Mouse (Mus musculus): ENCODE measurements around the gene Gm49321.

Gene Gm49321

GRCm38 (mm10) chr12:73937353-73937752 is at the start of gene Gm49321:
Gm49321 (plus strand) TSS chr12:73937653.
- in situ Hi-C loops (cut with MseI, MboI) = no loop called here

GRCm38 (mm10) chr12:73888003-73888783 is 49.3 kb upstream of the Gm49321 start:
- in situ Hi-C loops (cut with MseI, MboI) = no loop called here

- in situ Hi-C loops (cut with MseI, MboI) = no loop called here
These were observed 47.9 kb upstream of the Gm49321 start for GRCm38 (mm10) chr12:73889571-73889970.

- in situ Hi-C loops (cut with MseI, MboI) = no loop called here
These were observed 47.4 kb upstream of the Gm49321 start for GRCm38 (mm10) chr12:73890086-73890485.

- in situ Hi-C loops (cut with MseI, MboI) = no loop called here
These were observed 44.8 kb upstream of the Gm49321 start for GRCm38 (mm10) chr12:73892616-73893015.

GRCm38 (mm10) chr12:73894838-73895237 is 42.6 kb upstream of the Gm49321 start:
- in situ Hi-C loops (cut with MseI, MboI) = no loop called here

- in situ Hi-C loops (cut with MseI, MboI) = no loop called here
These were observed 41.8 kb upstream of the Gm49321 start for GRCm38 (mm10) chr12:73895674-73896073.

GRCm38 (mm10) chr12:73896471-73896870 is 41.0 kb upstream of the Gm49321 start:
- in situ Hi-C loops (cut with MseI, MboI) = no loop called here

- in situ Hi-C loops (cut with MseI, MboI) = no loop called here
These were observed 39.2 kb upstream of the Gm49321 start for GRCm38 (mm10) chr12:73898281-73898680.

GRCm38 (mm10) chr12:73904133-73904934 is 33.1 kb upstream of the Gm49321 start:
- in situ Hi-C loops (cut with MseI, MboI) = loop anchor here (10.0 to 25.0 kb wide), 2 partner anchors 200 to 342 kb away; no protein-coding TSS in a partner anchor

GRCm38 (mm10) chr12:73905041-73905440 is 32.4 kb upstream of the Gm49321 start:
- in situ Hi-C loops (cut with MseI, MboI) = loop anchor here (10.0 to 25.0 kb wide), 2 partner anchors 200 to 343 kb away; no protein-coding TSS in a partner anchor

GRCm38 (mm10) chr12:73905555-73905954 is 31.9 kb upstream of the Gm49321 start:
- in situ Hi-C loops (cut with MseI, MboI) = loop anchor here (10.0 to 25.0 kb wide), 2 partner anchors 201 to 343 kb away; no protein-coding TSS in a partner anchor

- in situ Hi-C loops (cut with MseI, MboI) = loop anchor here (10.0 to 25.0 kb wide), 2 partner anchors 202 to 345 kb away; no protein-coding TSS in a partner anchor
These were observed 30.3 kb upstream of the Gm49321 start for GRCm38 (mm10) chr12:73907079-73907672.

GRCm38 (mm10) chr12:73907673-73908150 is 29.7 kb upstream of the Gm49321 start:
- in situ Hi-C loops (cut with MseI, MboI) = loop anchor here (10.0 to 25.0 kb wide), 2 partner anchors 203 to 345 kb away; no protein-coding TSS in a partner anchor

GRCm38 (mm10) chr12:73908274-73909012 is 29.0 kb upstream of the Gm49321 start:
- in situ Hi-C loops (cut with MseI, MboI) = loop anchor here (10.0 to 25.0 kb wide), 2 partner anchors 204 to 346 kb away; no protein-coding TSS in a partner anchor

GRCm38 (mm10) chr12:73909013-73909575 is 28.4 kb upstream of the Gm49321 start:
- in situ Hi-C loops (cut with MseI, MboI) = loop anchor here (10.0 to 25.0 kb wide), 2 partner anchors 204 to 347 kb away; no protein-coding TSS in a partner anchor

- in situ Hi-C loops (cut with MseI, MboI) = loop anchor here in 1 of 2 experiments (25.0 kb wide), 1 partner anchor 356 kb away; no protein-coding TSS in a partner anchor
These were observed 19.0 kb upstream of the Gm49321 start for GRCm38 (mm10) chr12:73918479-73918878.

GRCm38 (mm10) chr12:73930266-73930665 is 7.2 kb upstream of the Gm49321 start:
- in situ Hi-C loops (cut with MseI, MboI) = no loop called here

GRCm38 (mm10) chr12:73931274-73931673 is 6.2 kb upstream of the Gm49321 start:
- in situ Hi-C loops (cut with MseI, MboI) = no loop called here

- in situ Hi-C loops (cut with MseI, MboI) = no loop called here
These were observed 2.9 kb upstream of the Gm49321 start for GRCm38 (mm10) chr12:73934528-73934927.
